Mouse (Mus musculus): ENCODE results near the gene Sgsm1.

DNA sequence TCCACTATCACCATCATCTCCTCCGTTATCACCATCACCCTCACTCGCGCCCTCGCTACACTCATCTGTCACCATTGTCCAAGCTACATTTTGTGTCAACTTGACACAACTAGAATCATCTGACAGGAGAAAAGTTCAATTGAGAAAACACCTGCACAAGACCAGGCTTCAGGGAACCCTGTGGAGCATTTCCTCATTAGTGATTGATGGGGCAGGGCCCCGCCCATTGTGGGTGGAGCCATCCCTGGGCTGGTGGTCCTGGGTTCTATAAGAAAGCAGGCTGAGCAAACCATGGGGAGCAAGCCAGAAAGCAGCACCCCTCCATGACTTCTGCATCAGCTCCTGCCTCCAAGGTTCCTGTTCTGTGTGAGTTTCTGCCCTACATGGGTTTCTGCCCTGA lies 22.8 kb downstream of the Sgsm1 start:
- TF ChIP-seq CTCF (IDR thresholded peaks at IDR 0.05; ENCODE audit: insufficient read depth, low read depth, low read length) (no peak), POLR2A (IDR thresholded peaks at IDR 0.05; ENCODE audit: insufficient read depth, low read depth, low read length) (no peak)
